Mouse (Mus musculus): ENCODE measurements around the gene Cenpn. TPM values are rescaled to one million over a fixed set of nuclear protein-coding genes. Genes with fewer than 3 reads are reported as not detected.

Cenpn gene
- 1 to 10 TPM; 1.5 to 2.4 TPM for total RNA-seq (2021)
- long read RNA-seq, experiment 1, partial matches to known transcripts: 0 of 4 reads
- long read RNA-seq, experiment 1, other reads (novel, unspliced or antisense): 0 of 4 reads
- long read RNA-seq, experiment 2, partial matches to known transcripts: 0 of 1 reads
- long read RNA-seq, experiment 2, other reads (novel, unspliced or antisense): 0 of 1 reads

DNA sequence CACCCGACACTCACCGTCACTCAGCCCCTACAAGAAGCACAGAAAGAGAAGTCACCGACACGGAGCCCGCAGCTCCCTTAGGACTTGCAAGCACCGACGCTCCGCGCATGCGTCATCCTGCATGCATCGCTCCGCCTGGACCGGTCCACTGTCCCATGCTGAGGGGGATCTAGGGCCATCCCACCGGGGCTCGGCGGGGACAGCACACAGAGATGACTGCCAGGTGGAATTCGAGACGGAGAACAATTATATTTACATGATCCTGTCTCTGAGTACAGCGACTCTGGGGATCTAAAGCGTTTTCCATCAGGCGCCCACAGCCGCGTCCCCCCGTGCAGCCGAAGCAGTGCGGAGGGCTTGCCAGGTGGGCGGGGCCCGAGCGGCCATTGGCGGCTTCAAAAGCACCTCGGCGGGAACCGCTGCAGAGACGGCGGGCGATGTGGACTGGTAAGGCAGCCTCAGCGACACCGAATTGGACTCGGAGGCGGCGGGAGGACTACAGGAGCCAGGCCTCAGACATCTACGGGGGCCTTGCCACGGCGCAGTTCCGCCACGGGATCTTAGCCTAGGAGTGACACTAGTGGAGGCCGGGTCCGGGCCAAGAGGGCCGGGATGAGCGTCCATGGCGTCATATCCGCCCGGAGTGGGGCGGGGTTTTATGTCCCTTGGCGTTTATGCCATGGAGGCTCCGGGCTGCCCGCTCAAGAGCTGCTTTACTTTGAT is at the start of gene Cenpn, which contains the start of gene Cmc2:
TSS of gene Cenpn (plus strand) at position 394 of the 723 bp plus-strand sequence.
TSS of gene Cmc2 (minus strand) at position 119 of the 723 bp plus-strand sequence.
- peak; percentile 91 to 97 for DNase-seq (ENCODE audit: low spot score in 2 of 2)

DNA sequence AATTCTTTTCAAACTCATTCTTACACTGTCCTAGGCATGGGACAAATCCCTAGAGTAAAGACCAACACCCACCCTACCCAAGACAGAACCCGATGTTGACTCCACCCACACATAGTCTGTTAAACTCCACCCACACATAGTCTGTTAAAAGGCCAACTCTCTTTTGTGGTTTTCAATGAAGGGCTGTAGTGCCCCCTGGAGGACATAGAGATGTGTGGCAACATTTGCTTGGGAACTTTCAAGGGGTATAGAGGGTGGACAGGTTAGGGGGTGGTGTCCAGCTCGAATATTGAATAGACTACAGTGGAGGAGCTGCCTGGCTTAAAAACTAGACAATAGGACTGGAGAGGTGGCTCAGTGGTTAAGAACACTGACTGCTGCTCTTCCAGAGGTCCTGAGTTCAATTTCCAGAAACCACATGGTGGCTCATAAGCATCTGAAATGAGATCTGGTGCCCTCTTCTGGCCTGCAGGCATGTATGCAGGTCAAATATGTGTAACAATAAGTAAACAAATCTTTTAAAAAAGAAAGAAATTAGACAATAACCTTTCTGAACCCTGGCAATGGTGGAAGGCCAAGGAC is 48.7 kb upstream of the Cenpn start:
- peak; percentile 26 to 45 for DNase-seq (ENCODE audit: low spot score in 2 of 2)

GRCm38 (mm10) chr8:116873586-116873985 is 47.9 kb upstream of the Cenpn start:
- DNase-seq (ENCODE audit: low spot score in 2 of 2): no peak

- no peak for DNase-seq (ENCODE audit: low spot score in 2 of 2)
Observed at GRCm38 (mm10) chr8:116873986-116874385, 47.5 kb upstream of the Cenpn start.

DNA sequence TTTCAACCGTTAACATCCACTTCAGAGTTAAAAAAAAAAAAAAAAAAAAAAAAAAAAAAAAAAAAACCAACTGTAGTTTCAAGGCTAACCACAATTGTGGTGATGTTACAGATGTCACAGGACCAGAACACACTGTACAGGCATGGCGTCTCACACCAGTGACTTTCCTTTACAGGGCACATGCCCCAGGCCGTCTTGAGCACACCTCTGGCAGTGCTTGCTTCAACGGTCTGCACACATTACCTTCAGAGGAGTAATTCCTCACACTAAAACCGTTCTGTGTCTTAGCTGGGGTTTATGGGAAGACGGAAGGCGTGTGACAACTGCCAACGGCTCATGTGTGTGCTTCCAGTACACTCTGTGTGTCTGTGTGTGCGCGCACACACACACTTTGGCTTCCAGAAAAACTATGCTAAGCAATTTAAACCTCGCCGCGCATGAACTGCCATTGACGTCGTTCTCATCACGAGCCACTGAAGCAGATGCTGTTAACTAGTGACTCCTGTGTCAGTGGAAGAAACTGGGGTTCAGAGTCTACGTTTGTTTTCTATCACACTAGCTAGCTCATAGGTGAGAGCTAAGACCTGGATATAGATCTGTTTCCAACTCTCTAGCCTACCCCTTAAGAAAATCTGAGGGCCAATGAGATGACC is 45.6 kb upstream of the Cenpn start:
- no peak for DNase-seq (ENCODE audit: low spot score in 2 of 2)

GRCm38 (mm10) chr8:116881396-116881795 is 40.1 kb upstream of the Cenpn start:
- DNase-seq (ENCODE audit: low spot score in 2 of 2): no peak

GRCm38 (mm10) chr8:116887813-116888212 is 33.7 kb upstream of the Cenpn start:
- DNase-seq (ENCODE audit: low spot score in 2 of 2): no peak

DNA sequence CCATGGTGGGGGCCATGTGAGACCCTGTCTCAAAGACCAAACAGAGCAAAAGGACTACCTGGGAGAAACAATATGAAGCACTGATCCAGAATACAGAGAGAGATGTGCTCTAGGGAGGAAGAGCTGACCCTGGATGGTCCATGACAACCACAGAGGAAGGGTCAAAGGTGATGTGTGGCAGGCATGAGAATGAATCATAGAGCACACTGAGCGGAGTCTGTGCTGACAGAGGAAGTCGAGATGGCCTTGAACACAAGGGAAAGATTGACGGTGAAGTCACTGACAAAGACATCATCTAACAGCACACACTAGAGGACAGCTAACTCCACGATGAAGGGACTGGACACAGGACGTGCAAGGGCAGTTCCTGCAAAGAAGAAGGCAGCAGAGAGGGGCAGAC is 30.1 kb upstream of the Cenpn start:
- DNase-seq (ENCODE audit: low spot score in 2 of 2): no peak

DNA sequence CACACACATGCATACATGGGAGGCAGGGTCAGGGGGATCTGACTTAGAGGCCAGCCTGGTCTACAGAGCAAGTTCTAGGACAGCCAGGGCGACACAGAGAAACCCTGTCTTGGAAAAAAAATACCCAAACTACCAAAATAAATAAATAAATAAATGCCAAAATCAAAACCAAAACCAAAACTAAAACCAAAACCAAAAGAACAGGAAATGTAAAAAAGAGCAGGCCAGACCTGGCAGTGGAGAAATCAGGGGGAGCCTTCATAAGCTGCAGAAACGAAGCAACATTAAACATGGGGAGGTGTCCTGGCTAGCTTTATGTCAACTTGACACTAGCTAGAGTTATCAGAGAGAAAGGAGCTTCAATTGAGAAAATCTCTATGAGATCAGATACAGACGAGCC is 29.4 kb upstream of the Cenpn start:
- DNase-seq (ENCODE audit: low spot score in 2 of 2): no peak

DNA sequence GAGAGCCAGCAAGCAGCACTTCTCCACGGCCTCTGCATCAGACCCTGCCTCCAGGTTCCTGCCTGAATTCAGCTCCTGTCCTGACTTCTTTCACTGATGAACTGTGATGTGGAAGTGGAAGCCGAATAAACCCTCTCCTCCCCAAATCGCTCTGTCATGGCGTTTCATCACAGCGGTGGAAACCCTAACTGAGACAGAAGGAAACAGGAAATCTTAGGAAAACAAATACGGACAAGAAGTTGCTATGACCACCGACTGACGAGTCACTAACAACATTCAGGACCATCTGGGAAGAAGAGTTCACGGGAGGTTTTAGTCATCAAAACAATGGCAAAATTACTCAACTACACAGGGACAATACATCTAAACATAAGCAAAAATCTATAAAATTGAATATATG is 28.9 kb upstream of the Cenpn start:
- no peak for DNase-seq (ENCODE audit: low spot score in 2 of 2)

DNA sequence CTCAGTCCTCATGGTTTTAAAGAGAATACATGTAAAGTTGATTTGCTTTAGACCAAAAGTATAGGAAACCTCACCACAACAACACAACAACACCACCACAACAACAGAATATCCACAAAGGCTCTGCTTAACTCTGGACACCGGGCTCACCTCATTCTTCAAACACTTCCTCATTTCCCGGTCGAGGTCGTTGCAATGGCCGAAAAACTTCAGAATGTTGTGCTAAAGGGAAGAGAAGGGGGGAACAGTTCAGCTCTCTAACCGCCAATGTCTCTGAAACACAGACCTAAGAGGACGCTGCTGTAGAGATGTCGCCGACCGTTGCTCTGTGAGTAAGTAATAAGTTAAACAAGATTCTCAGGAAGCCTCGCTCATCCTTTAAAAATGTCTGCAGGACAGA is 27.6 kb upstream of the Cenpn start:
- no peak for DNase-seq (ENCODE audit: low spot score in 2 of 2)

- DNase-seq (ENCODE audit: low spot score in 2 of 2): no peak
Observed at GRCm38 (mm10) chr8:116895521-116895920, 26.0 kb upstream of the Cenpn start.

GRCm38 (mm10) chr8:116904736-116905135 is 16.8 kb upstream of the Cenpn start:
- DNase-seq (ENCODE audit: low spot score in 2 of 2): no peak

DNA sequence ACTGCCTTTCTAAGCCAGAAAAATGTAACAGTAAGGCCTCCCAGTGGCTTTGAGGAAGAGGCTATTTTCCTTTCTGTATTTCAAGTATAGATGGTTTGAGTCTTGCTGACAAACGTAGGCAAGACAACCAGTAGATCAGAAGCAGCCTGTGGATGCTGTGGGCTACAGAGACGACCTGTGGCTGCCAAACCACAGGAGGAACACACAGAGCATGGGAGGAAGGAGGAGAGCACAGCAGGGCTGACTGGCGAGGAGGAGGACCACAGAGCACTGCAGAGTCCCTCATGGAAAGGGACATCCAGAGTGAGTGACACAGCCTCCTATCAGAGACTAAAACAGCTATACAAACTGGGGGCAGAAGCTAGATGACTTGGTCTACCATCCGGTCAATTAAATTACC is 16.3 kb upstream of the Cenpn start:
- DNase-seq (ENCODE audit: low spot score in 2 of 2): no peak

GRCm38 (mm10) chr8:116905836-116906235 is 15.7 kb upstream of the Cenpn start:
- DNase-seq (ENCODE audit: low spot score in 2 of 2): no peak

DNA sequence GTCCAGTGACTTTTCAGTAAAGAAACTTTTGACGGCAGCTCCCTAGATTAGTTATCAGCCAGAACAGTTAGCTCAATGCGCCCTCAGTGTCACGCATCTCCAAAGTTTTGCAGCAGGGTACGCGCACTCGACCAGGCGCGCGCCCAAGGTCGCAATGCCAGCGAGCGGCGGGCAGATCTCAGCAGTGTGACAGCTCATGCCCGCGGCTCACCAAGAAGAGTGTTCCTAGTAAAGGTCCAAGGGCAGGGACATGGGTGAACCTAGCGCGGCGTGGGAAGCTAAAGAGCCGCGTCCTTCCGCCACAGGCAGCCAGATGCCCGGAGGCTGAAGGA is 559 bp upstream of the Cenpn start:
- DNase-seq (ENCODE audit: low spot score in 2 of 2): no peak

GRCm38 (mm10) chr8:116922060-116922757 is 679 bp downstream of the Cenpn start:
- no peak for DNase-seq (ENCODE audit: low spot score in 2 of 2)

DNA sequence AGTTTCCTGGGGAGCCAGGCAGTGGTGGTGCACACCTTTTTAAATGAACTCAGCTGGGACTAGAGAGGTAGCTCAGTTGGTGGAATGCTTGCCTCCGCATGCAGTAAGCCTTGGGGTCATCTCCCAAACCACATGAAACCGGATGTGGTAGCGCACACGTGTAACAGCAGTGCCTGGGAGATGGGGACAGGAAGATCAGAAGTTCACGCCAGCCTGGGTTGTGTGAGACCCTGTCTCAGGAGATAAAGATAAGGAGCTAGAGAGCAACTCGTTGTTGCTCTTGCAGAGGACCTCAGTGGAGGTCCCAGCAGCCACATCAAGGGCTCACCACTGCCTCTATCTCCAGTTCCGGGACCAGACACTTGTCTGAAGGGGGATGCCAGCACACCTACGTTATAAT is 2.0 kb downstream of the Cenpn start:
- DNase-seq (ENCODE audit: low spot score in 2 of 2): no peak

GRCm38 (mm10) chr8:116927880-116928279 is 6.3 kb downstream of the Cenpn start:
- no peak for DNase-seq (ENCODE audit: low spot score in 2 of 2)

- no peak for DNase-seq (ENCODE audit: low spot score in 2 of 2)
Observed at GRCm38 (mm10) chr8:116928588-116928987, 7.1 kb downstream of the Cenpn start.

DNA sequence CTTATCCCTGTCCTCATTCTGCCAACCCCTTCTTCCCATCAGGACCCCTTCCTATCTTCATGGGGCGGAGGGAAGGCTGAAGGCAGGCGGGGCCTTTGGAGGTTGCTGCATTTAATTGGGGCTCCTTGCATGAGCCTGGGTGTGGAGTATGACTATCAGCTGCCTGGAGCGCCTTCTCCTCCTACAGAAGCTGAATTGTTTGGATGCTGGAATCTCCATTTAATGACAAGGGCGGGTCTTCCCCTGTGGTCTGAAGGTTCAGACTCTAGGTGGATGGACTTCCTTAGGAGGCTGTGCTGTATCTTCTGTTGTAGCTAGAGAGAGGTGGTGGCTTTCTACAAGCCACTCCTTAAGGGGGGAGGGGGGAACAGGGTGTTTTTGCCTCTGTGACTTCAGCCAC is 13.4 kb downstream of the Cenpn start:
- DNase-seq (ENCODE audit: low spot score in 2 of 2): no peak

- no peak for DNase-seq (ENCODE audit: low spot score in 2 of 2)
Observed at GRCm38 (mm10) chr8:116935506-116935905, 14.0 kb downstream of the Cenpn start.

All from layer of hippocampus, postnatal 14 days (tissue).